Mouse (Mus musculus) left cerebral cortex, adult 18-20 months (tissue): ENCODE results near the gene Ubald2. TPM values are rescaled to one million over a fixed set of nuclear protein-coding genes. Genes with fewer than 3 reads are reported as not detected.
"Not testable (repeated sequence)": the region's sequence is repeated elsewhere in the genome, so short reads cannot be mapped to it uniquely, and the experiment has no call there.

Source experiments
- DNase-seq, 2 experiments: peaks; one replicate each; pipeline ENCODE4 v3.0.0; 2021 to 2022; ENCODE audit warnings: low spot score in 2 of 2, mixed read lengths in 1 of 2
- total RNA-seq, 2 experiments: library from RNA; stranded (reverse); gene quantifications; 2 replicates each; pipeline ENCODE4 v1.2.3; 2021

The Ubald2 gene
- total RNA-seq, 2 experiments from 2014 or later, result 27.5 to 32.6 TPM

DNA sequence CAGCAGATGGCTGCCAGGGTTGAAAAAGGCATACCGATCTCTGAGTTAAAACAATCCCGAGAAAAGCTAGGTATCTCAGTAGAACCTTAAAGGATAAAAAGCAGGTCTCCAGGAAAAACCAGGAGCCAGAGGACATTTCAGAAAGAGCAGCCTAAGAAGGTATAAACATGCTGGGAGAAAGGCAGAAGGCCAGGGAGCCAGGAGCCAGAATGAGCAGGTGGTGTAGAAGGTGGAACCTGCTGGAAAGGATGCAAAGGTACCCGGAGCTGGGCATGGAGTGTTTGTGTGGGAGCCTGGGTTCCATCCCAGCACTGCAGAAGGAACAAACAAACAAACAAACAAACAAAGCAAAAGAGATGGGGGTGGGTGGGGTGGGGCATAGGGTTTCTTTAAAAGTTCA, 15.4 kb downstream of the Ubald2 start:
- DNase-seq, result no peak

DNA sequence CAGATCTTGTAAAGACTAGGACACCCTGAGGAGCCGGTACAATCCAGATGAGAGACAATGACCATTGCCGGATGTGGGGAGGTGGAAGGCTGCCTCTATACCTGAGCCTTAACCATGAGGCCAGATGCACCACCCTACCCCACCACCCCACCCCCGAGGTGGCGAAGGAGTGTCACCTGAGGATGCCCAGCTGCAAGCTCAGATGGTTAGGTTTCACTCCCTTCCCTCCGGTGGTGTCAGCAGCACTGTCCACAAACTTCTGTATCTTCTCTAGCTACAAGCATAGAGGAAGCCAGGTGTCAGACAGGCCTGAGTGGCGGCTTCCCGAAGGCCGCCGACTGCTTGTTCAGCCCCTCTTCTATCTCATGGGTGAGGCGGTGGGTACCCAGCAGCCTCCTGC, 20.0 kb downstream of the Ubald2 start:
- no peak for DNase-seq

DNA sequence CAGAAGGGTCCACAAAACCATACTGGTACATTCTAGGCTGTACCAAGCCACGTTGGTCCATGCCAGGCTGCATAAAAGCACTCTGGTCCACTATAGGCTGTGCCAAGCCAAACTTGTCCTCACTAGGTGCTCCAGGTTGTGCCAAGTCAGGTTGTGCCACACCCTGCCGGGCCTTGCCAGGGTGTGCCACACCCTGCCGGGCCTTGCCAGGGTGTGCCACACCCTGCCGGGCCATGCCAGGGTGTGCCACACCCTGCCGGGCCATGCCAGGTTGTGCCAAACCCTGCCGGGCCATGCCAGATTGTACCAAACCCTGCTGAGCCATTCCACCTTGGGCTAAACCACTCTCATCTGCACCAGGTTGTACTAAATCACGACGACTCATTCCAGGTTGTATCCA, 22.3 kb downstream of the Ubald2 start:
- DNase-seq, result no peak

DNA sequence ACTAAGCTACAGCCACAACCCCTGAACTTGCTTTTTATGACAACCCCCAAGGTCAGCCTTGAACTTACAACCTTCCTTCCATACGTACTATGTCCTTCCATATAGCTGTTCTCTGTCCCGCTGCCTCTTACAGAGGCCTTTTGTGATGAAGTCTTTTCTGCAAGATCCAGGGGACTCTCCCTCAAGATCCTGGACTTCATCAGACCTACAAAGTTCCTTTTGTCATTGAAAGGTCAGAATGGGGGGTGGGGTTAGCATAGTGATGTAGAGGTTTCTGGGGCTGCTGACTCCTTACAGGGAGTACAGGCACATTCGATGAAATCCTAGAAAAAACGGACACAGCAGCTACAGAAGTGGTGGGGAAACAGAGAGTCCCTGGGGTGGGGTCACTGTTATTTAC, 25.9 kb downstream of the Ubald2 start:
- no peak for DNase-seq

DNA sequence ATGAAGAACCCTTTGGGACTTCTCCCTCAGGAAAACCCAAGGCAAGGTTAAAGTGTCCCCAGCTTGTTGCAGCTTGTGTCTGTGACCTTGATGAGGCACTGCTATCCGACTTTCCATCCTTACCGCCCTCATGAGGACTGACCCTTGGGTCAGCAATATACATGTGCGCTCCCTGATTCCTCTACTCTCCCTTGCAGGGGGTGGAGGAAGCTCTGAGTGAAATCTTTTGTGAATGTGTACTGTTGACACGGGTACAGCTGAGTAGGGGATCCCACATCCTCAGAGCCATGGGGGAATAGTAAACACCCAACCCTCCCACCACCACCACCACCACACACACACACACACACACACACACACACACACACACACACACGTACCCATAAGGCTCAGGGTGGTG, 29.4 kb downstream of the Ubald2 start:
- no peak for DNase-seq

DNA sequence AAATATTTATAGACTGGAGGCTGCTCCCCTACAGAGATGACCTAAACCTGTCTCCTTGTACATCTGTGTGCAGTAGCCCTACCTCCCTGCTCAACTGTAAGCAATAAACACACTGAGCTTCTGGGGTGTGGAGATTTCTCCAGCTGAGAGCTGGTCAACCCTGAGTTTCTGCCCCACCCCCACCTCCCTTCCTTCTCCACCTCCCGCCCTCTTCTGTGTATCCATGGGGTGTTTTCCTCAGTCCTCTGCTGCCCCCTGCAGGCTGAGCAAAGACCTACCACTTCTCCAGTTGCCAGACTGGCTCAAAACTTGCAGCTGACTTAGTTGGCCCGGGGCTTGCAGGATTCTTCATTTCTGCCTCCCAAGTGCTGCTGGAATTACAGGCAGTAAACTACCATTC, 29.9 kb downstream of the Ubald2 start:
- DNase-seq, result peak; percentile 81 to 85

DNA sequence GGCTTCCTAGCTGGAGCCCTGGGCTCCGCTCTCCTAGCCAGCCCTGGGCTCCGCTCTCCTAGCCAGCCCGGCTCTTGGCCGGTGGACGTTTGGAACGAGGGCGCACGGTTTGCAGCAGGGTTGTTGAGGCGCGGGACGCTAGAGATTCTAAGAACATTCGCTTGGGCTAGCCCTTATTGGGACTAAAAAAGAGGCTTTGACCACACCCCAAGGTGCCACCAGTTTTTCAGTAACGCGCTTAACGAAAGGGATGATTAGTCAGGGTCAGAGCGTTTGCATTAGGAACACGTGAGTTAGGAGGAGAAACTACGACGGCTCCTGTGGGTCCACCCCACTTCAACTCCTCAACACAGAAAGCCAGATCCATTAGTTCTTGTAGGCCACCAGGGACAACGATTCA, 32.2 kb downstream of the Ubald2 start, which contains the start of gene Qrich2:
Qrich2 (minus strand) TSS at position 101 of the 400 bp plus-strand sequence.
- no peak for DNase-seq

DNA sequence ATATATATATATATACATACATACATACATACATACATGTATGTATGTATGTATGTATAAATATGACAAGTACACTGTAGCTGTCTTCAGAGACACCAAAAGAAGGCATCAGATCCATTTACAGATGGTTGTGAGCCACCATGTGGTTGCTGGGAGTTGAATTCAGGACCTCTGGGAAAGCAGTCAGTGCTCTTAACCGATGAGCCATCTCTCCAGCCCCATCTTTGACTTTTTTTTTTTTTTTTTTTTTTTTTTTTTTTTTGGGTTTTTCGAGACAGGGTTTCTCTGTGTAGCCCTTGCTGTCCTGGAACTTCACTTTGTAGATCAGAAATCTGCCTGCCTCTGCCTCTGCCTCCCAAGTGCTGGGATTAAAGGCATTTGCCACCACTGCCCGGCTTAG, 34.4 kb downstream of the Ubald2 start:
- not testable (repeated sequence) for DNase-seq

DNA sequence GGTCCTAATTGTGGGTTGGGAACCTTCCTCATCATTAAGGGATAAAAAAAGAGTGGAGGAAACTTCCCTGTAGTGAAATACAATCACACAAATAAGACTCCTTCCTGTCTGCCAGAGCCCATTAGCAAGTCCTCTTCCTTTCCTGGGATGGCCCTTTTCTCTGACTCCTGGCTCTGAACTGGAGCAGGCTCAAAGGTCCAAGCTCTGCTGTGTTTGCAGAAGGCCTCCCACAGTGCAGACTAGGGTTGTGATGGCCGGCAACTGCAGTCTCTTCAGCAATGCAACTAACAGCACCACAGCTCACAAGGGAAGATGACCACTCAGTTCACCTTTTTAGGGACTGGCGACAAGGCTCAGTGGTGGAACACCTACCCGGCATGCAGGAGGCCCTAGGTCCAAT, 36.4 kb downstream of the Ubald2 start:
- DNase-seq, result no peak

DNA sequence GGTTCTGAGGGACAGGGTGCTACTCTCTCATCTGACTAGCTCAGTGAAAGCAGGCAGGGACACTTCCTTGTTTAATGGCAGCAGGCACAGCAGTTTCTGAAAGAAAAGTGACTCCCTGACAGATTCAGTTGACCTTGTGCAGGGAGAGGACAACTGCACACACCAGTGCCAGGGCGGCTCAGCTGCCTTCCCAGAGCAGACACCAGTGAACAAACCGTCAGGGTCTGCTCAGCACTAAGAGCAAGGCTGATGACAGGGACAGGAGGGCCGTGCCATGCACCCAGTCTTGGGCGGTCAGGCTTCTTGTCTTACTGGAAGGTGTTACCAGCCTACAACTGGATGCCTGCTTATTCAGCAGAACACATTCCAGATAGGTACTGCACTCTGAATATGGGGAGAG, 37.0 kb downstream of the Ubald2 start:
- no peak for DNase-seq

DNA sequence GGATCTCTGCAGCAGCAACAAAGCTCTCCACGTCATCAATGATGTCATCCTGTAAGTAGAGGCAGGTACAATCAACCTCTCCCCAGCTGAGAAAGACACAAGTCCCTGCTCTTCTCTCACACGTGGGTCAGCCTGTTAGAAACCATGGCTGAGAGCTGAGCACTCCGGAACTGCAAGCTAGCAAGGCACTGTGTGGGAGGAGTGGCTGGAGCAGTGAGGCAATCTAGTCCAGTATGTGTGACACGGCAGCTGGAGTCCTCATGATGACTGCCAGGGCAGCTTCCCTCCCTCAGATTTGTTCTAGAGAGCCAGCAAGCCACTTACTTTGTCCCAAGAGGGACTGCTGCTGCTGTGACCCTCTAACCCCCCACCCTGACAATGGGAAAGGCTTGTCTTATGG, 38.4 kb downstream of the Ubald2 start:
- DNase-seq, result no peak

DNA sequence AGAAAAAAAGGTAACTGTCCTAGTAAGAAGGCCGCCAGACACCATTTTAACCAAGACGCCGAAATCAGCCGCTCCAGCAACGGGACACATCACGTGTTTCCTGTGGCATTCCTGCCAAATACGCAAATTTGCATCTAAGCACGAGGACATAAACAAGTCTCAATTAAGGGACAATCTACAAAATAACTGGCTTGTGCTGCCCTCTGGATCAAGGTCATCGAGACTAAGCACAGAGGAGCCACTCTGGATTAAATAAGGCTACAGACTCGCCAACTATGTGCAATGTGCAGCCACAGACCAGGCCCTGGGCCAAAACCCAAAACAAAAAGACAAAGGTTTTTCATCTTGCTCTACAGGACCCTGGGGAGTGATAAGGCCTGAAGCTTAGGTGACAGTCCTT, 42.1 kb downstream of the Ubald2 start:
- DNase-seq, result no peak

DNA sequence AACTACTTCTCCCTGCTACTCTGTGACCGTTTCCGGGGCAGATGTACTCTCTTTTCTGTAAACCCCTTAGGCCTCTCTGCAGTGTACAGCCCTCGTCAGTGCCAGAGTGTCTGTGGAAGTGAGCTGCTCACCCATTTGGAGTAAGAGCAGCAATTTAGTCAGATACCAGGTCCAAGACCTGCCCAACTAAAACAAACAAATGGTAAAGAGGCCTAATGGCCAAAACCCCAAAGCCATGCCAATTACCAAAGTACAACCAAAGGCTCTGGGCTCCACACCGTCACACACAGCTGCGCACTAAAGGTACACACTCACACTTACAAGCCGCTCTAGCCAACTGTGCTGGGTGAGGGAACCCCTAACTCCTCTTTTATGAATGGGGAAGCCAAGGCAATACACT, 42.8 kb downstream of the Ubald2 start:
- DNase-seq, result no peak

DNA sequence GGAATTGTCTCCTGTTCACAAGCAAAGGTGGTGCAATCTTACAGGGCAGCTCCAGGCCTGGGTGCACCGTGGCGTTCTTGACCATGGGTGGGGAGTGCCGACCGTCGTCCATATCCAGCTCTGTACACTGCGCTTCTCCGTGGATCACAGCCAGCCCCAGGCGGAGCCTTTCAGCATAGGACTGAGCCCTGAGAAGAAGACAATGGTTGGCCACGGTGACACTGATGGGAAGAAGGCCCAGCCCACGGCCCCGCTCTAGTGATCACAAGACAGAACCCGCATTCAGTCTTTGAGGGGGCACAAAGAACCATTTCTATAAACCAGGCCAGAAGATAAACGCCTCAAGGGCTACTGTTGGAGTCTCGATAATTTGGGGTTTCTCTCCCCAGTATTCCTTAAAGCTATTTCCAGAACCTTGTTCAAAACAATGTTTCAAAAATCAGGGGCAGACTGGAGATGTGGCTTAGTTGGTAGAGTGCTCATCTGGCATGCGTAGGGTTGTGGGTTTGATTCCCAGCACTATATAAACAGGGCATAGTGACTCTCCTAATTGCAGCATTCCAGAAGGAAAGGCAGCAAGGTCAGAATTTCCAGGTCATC, 43.4 kb downstream of the Ubald2 start:
- DNase-seq, result no peak

DNA sequence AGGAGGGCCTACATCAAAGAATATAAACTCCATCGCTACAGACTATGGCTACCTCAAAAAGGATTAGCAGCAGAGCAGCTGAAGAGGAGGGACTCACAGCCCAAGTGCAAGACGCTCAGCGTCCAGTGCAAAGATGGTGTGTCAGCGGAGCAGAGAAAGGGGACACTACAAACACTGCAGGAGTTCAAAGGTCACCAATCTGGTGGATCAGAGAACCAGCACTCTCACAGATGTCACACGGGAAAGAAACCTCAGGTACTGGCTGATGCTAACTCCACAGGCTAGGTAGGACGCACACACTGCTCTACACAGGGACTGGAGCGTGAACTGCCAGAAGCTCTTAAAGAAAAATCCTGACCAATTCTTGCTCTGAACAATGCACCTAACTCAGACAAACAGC, 45.1 kb downstream of the Ubald2 start:
- DNase-seq, result no peak

DNA sequence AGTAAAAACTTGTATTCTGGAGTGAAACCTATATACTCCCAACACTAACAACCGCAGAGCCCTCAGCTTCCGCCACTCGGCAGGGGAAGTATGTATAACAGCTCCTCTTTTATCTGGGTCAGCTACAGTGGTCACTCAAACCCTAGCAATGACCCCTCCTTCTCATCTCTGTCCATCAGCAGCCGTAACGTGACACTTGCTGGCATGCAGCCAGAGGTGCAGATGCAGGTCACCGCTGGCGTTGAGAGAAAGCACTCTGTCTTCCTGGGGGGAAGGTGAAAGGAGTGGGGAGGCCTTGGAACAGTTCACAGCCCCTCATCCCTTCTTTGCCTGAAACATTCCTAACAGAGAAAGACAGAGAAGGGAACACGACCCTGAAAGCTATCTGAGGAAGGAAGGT, 45.9 kb downstream of the Ubald2 start:
- no peak for DNase-seq

DNA sequence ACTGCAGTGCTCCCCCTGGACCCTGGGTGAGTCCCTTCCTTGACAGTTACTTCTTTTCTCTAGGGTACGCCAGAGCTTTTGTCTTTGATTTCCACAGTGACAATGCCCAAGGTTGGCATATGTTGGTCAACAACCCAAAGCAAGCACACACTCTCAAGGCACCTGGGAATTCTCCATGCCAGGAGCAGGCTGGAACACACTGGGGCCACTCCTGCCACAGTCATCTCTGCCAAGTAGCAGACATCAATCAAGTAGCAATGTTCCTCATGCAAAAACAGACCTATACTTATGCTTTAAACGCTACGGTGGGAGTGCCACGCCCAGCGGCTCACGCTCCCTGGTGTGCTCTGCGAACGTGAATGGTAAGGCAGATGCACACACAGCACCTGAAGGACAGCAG, 47.1 kb downstream of the Ubald2 start:
- no peak for DNase-seq

DNA sequence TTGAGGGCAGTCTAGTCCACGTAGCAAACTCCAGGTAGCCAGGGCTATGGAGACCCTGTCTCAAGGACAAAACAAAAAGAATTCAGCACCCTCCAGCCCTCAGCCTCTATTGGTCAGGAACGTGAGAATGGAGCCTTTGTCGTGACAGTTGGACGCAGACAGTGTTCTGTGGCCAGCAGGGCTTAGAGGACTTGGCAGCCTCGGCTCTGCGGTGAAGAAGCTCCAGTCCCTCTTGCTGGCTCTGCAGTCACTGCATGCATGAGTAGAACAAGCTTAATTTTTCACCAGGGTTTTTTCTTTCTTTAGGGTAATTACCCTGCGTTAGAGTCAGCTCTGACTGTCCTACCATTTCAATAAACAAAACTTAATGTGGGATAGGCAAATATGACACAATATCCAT, 47.9 kb downstream of the Ubald2 start:
- DNase-seq, result no peak

DNA sequence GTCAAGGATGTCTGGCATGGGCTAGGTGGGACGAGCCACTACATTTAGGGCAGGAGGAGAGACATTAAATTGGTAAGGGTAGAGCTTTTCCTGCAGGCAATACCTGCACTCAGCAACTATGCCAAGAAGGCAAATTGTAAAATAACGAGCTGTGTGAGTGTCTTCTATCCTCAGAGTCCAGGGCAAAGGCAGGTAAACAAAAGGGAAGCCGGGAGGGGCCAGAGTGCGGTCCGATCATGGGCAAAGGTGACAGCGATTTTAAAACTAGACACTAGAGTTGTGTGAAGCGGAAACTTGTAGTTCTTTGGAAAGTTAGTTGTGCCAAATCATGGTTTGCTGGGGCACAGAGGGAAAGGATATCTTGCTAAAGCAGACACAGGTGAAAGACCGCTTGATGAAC, 50.4 kb downstream of the Ubald2 start:
- no peak for DNase-seq

DNA sequence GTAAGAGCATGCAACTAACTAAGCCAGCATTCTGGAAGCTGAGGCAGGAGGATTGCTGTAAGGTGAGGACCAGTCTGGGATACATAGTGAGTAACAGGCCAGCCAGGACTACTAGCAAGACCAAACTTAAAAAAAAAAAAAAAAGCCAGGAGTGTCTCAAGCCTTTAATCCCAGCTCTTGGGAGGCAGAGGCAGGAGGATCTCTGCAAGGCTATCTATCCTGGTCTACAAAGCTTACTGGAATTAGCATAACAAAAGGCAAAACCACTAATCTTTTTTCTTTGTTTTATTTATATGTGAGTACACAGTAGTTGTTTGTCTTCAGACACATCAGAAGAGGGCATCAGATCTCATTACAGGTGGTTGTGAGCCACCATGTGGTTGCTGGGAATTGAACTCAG, 54.3 kb downstream of the Ubald2 start:
- DNase-seq, result no peak
